Mouse (Mus musculus) neutrophil, adult 83 days (primary cell): ENCODE results near the gene Scn4a. TPM values are rescaled to one million over a fixed set of nuclear protein-coding genes. Genes with fewer than 3 reads are reported as not detected.

Experiments
- total RNA-seq, 2 experiments: library from RNA; stranded (reverse); gene quantifications; one replicate each; pipeline ENCODE4 v1.2.4; 2023

Scn4a gene
- total RNA-seq = under 1 TPM in 1 of 2 experiments, not detected in 1; 0.09 TPM

GRCm38 (mm10) chr11:106353188-106353587 is at the start of gene Scn4a:
Gene Scn4a (minus strand): TSS chr11:106353288.

GRCm38 (mm10) chr11:106387791-106388216 is 34.7 kb upstream of the Scn4a start, which contains the start of gene Icam2:
Gene Icam2 (minus strand): TSS chr11:106388075.

DNA sequence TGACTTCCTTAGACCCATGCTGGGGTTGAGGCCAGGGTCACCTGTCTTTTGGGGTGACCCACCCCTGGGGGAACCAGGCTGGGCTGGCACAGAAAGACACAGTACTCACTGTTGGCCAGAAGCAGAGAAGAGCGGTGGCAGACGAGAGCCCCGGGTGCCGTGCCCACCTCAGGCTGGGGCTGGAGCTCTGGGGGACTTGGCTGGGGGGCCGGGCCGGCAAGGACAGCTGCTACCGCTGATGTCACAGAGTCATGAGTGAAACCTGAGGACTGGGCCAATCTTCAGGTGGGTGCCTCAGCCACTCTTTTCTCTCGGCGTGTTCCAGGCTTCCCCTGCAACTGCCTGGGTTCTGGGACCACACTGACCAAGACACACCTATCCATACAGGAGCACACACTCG is 12.3 kb upstream of the Scn4a start, which contains the start of gene Prr29:
Gene Prr29 (plus strand): TSS at position 107 of the 400 bp plus-strand sequence.

GRCm38 (mm10) chr11:106314333-106314812 is 38.7 kb downstream of the Scn4a start, which contains the start of gene Cd79b:
Gene Cd79b (minus strand): TSS chr11:106314762.

DNA sequence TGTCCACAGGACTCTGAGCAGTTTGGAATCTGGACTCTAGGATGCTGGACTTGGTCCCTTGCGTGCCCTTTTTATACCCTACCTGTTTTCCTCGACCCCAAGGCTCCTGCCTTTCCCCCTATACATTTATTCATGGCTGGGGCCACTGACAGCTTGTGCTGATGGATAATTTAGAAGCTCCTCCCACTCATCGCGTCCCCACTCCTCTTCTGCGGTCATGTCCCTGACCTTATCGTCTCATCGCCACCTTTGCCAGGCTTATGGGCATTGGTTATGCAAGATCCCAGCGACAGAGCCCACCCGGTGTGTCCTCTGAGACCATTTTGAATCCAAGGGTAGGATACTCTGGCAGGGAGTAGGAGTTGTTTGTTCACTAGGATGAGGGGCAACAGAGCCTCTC is 51.3 kb downstream of the Scn4a start, which contains the start of gene Gh:
Gene Gh (minus strand): TSS at position 101 of the 400 bp plus-strand sequence.

GRCm38 (mm10) chr11:106276454-106276853 is 76.6 kb downstream of the Scn4a start, which contains the start of gene Tcam1:
Gene Tcam1 (plus strand): TSS chr11:106276672.

DNA sequence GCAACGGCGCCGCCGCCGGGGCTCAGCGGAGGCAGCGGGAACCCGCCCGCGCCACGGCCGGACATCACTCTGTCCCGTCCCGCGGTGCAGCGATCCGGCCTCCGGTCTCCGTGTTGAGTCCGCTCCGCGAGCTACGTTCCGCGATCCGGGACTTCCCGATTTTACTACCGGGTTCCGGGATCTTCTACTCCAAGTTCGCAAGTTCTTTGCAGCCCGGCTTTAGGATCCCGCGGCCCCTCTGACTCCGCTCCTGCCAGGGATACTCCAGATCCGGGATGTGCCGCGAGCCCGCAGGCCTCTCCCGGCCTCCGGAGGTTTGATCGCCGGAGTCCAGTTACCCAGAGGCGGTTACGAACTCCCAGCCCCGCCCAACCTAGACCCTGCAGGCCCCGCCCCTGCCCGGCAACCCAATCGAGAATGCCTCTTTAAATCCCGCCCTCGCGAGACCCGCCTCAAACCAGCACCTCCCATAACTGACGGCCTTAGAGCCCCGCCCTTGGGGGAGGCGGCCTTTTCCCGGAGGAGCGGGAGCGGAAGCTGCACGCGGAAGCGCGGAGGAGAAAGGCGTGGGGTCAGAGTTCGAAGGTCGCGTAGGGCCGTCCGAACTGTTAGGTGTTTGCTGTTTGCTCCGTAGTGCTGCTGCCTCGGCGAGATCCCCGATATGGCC is 80.3 kb downstream of the Scn4a start, which contains the start of gene Smarcd2:
Gene Smarcd2 (minus strand): TSS at position 329 of the 667 bp plus-strand sequence.

Other genes with a start within 250 kb of the Scn4a start
- 1 to 10 TPM; 1.5 to 3.6 TPM for gene Gm10840, start 192.4 kb downstream of the Scn4a start, total RNA-seq
- gene Limd2, start 192.4 kb downstream of the Scn4a start, total RNA-seq = 100 to 1,000 TPM; 377 to 397 TPM
- gene Strada, start 151.1 kb downstream of the Scn4a start, total RNA-seq = 10 to 100 TPM; 21.4 to 23.2 TPM
- 10 to 100 TPM; 35.7 to 40.9 TPM for gene Ccdc47, start 136.9 kb downstream of the Scn4a start, total RNA-seq
- 10 to 100 TPM; 37.1 to 38.6 TPM for gene Ddx42, start 136.4 kb downstream of the Scn4a start, total RNA-seq
- gene Ftsj3, start 97.2 kb downstream of the Scn4a start, total RNA-seq = 10 to 100 TPM; 16.3 to 20.8 TPM
- gene Psmc5, start 97.1 kb downstream of the Scn4a start, total RNA-seq = 10 to 100 TPM; 34.9 to 37.9 TPM
- gene Smarcd2, start 80.3 kb downstream of the Scn4a start, total RNA-seq = 10 to 100 TPM; 79.7 to 89.9 TPM
- under 1 TPM in 1 of 2 experiments, not detected in 1; 0.29 TPM for gene Tcam1, start 76.6 kb downstream of the Scn4a start, total RNA-seq
- gene Gh, start 51.4 kb downstream of the Scn4a start, total RNA-seq = not detected
- 10 to 100 TPM; 10.4 to 13.1 TPM for gene Cd79b, start 38.5 kb downstream of the Scn4a start, total RNA-seq
- gene Prr29, start 12.2 kb upstream of the Scn4a start, total RNA-seq = not detected
- 10 to 100 TPM; 12.3 to 20.5 TPM for gene Icam2, start 34.8 kb upstream of the Scn4a start, total RNA-seq
- gene Ern1, start 134.6 kb upstream of the Scn4a start, total RNA-seq = 10 to 100 TPM; 44.8 to 50.5 TPM